Mouse (Mus musculus): ENCODE measurements around the gene Clec5a. TPM values are rescaled to one million over a fixed set of nuclear protein-coding genes. Genes with fewer than 3 reads are reported as not detected.

Gene Clec5a
- polyA plus RNA-seq, 1 experiment from 2014 or later: 2.5 TPM

DNA sequence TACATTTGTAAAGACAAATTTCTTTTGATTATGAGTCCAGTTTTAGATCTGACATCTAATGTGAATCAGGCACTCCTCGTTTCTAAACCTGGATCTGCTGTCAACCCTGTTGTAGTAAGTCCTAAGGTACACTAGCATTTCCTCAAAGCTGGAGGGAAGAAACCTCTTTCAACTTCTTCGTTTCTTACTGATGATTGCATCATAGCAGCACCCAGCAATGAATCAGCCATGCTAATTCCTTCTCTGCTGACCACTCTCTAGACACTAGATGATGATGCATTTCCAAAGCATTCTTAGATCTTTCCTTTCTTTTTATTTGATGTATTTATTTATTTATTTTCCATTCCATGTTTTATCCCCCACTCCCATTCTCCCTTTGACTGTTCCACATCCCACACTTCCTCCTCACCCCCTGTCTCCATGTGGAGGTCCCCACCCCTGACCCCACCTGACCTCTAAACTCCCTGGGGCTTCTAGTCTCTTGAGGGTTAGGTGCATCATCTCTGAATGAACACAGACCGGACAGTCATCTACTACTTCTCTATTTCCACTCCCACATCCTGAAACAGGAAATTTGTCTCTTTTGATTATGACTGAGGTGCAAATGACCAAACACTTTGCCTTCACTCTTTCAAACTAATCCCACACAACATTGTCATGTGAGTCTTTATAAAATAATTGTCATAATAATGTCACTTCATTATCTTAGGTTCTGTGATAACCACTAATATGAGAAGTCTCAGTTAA lies 9.4 kb upstream of the Clec5a start:
- H3K27ac ChIP-seq (ENCODE audit: low read depth, low read length): no peak overlapping the region
- no peaks in the 10 kb centered on the region for H3K9me3 ChIP-seq (ENCODE audit: control insufficient read depth, low read length)
- no peaks in the 10 kb centered on the region for H3K36me3 ChIP-seq (ENCODE audit: control insufficient read depth, insufficient read depth, low read length)
- H3K4me2 ChIP-seq: no peak overlapping the region
- 40% methylated on average over 3 of the region's 3 CpGs for WGBS
- H3K27me3 ChIP-seq (replicated peaks; ENCODE audit: control insufficient read depth, insufficient read depth, low read length): no peaks in the 10 kb centered on the region
- no peak for ATAC-seq (replicated peaks; ENCODE audit: low FRiP score)
- DNase-seq (ENCODE audit: low spot score): no peak
- H3K4me3 ChIP-seq (ENCODE audit: low read depth, low read length): no peak overlapping the region
- H3K9ac ChIP-seq (ENCODE audit: low read depth, low read length): no peak overlapping the region
- H3K4me1 ChIP-seq (replicated peaks; ENCODE audit: control insufficient read depth, insufficient read depth, low read length): no peaks in the 10 kb centered on the region

DNA sequence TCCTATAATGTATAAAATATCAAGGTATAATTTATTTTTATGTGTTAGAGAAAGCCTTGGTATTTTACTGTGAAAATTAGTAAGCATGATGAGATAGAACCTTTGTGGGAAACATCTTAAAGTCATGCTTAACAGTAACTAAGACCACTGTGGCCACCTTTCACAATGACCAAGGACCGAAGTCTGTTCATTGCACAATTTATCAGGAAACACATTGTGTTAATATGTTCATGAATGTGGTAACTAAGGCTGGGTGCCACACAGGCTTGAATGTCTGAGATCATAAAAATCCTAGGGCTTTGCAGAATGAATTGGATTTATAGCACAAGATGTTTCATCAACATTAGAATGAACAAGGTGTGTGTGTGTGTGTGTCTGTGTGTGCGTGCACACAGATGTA lies 2.7 kb upstream of the Clec5a start:
- H3K4me1 ChIP-seq (replicated peaks; ENCODE audit: control insufficient read depth, insufficient read depth, low read length): no peaks in the 10 kb centered on the region
- no peak overlapping the region for H3K4me3 ChIP-seq (ENCODE audit: low read depth, low read length)
- no peak overlapping the region for H3K9ac ChIP-seq (ENCODE audit: low read depth, low read length)
- WGBS: 80% methylated on average over 2 of the region's 2 CpGs
- H3K27ac ChIP-seq (ENCODE audit: low read depth, low read length): no peak overlapping the region
- no peak overlapping the region for H3K4me2 ChIP-seq
- no peaks in the 10 kb centered on the region for H3K9me3 ChIP-seq (ENCODE audit: control insufficient read depth, low read length)
- ATAC-seq (replicated peaks; ENCODE audit: low FRiP score) (no peak), DNase-seq (ENCODE audit: low spot score) (no peak)
- no peaks in the 10 kb centered on the region for H3K36me3 ChIP-seq (ENCODE audit: control insufficient read depth, insufficient read depth, low read length)
- H3K27me3 ChIP-seq (replicated peaks; ENCODE audit: control insufficient read depth, insufficient read depth, low read length): no peaks in the 10 kb centered on the region

- Histone ChIP-seq H3K36me3 (ENCODE audit: control insufficient read depth, insufficient read depth, low read length) (no peaks in the 10 kb centered on the region), H3K4me1 (replicated peaks; ENCODE audit: control insufficient read depth, insufficient read depth, low read length) (no peaks in the 10 kb centered on the region), H3K27ac (ENCODE audit: low read depth, low read length) (no peak overlapping the region), H3K9me3 (ENCODE audit: control insufficient read depth, low read length) (no peaks in the 10 kb centered on the region), H3K4me3 (ENCODE audit: low read depth, low read length) (no peak overlapping the region), H3K9ac (ENCODE audit: low read depth, low read length) (no peak overlapping the region), H3K4me2 (no peak overlapping the region), H3K27me3 (replicated peaks; ENCODE audit: control insufficient read depth, insufficient read depth, low read length) (no peaks in the 10 kb centered on the region)
- DNase-seq (ENCODE audit: low spot score): no peak
- no peak for ATAC-seq (replicated peaks; ENCODE audit: low FRiP score)
- WGBS: 70% methylated on average over 6 of the region's 6 CpGs
Observed at GRCm38 (mm10) chr6:40584336-40584735, 1.3 kb downstream of the Clec5a start.

- no peak for ATAC-seq (replicated peaks; ENCODE audit: low FRiP score)
- Histone ChIP-seq H3K4me2 (no peak overlapping the region), H3K36me3 (ENCODE audit: control insufficient read depth, insufficient read depth, low read length) (no peaks in the 10 kb centered on the region), H3K4me1 (replicated peaks; ENCODE audit: control insufficient read depth, insufficient read depth, low read length) (no peaks in the 10 kb centered on the region), H3K27me3 (replicated peaks; ENCODE audit: control insufficient read depth, insufficient read depth, low read length) (no peaks in the 10 kb centered on the region), H3K9me3 (ENCODE audit: control insufficient read depth, low read length) (no peaks in the 10 kb centered on the region), H3K4me3 (ENCODE audit: low read depth, low read length) (no peak overlapping the region), H3K27ac (ENCODE audit: low read depth, low read length) (no peak overlapping the region), H3K9ac (ENCODE audit: low read depth, low read length) (no peak overlapping the region)
- DNase-seq (ENCODE audit: low spot score): no peak
- WGBS: 74% methylated on average over 1 of the region's 1 CpGs
Observed at GRCm38 (mm10) chr6:40576305-40576704, 9.3 kb downstream of the Clec5a start.

GRCm38 (mm10) chr6:40573618-40574017 lies 12.0 kb downstream of the Clec5a start:
- H3K4me3 ChIP-seq (ENCODE audit: low read depth, low read length): no peak overlapping the region
- H3K27me3 ChIP-seq (replicated peaks; ENCODE audit: control insufficient read depth, insufficient read depth, low read length): no peaks in the 10 kb centered on the region
- H3K27ac ChIP-seq (ENCODE audit: low read depth, low read length): no peak overlapping the region
- H3K36me3 ChIP-seq (ENCODE audit: control insufficient read depth, insufficient read depth, low read length): no peaks in the 10 kb centered on the region
- no peaks in the 10 kb centered on the region for H3K4me1 ChIP-seq (replicated peaks; ENCODE audit: control insufficient read depth, insufficient read depth, low read length)
- no peak overlapping the region for H3K4me2 ChIP-seq
- H3K9me3 ChIP-seq (ENCODE audit: control insufficient read depth, low read length): no peaks in the 10 kb centered on the region
- no peak for ATAC-seq (replicated peaks; ENCODE audit: low FRiP score)
- DNase-seq (ENCODE audit: low spot score): no peak
- H3K9ac ChIP-seq (ENCODE audit: low read depth, low read length): no peak overlapping the region
- 60% methylated on average over 3 of the region's 3 CpGs for WGBS

- no peaks in the 10 kb centered on the region for H3K9me3 ChIP-seq (ENCODE audit: control insufficient read depth, low read length)
- WGBS: 86% methylated on average over 3 of the region's 3 CpGs
Observed at GRCm38 (mm10) chr6:40569187-40569586, 16.4 kb downstream of the Clec5a start, which contains the start of gene Olfr460. Olfr460 (plus strand) TSS chr6:40569487.

GRCm38 (mm10) chr6:40554950-40555349 lies 30.7 kb downstream of the Clec5a start, which contains the start of gene Olfr461:
Olfr461 (minus strand) TSS chr6:40555050.
- H3K36me3 ChIP-seq (ENCODE audit: control insufficient read depth, insufficient read depth, low read length): no peaks in the 10 kb centered on the region
- ATAC-seq (replicated peaks; ENCODE audit: low FRiP score) (no peak), DNase-seq (ENCODE audit: low spot score) (no peak)
- no peaks in the 10 kb centered on the region for H3K9me3 ChIP-seq (ENCODE audit: control insufficient read depth, low read length)
- H3K9ac ChIP-seq (ENCODE audit: low read depth, low read length): no peak within 1 kb of the TSS
- H3K27me3 ChIP-seq (replicated peaks; ENCODE audit: control insufficient read depth, insufficient read depth, low read length): no peaks in the 10 kb centered on the region
- H3K4me1 ChIP-seq (replicated peaks; ENCODE audit: control insufficient read depth, insufficient read depth, low read length): no peaks in the 10 kb centered on the region
- H3K27ac ChIP-seq (ENCODE audit: low read depth, low read length): no peak within 1 kb of the TSS
- WGBS: 74% methylated on average over 2 of the region's 2 CpGs
- no peak within 1 kb of the TSS for H3K4me2 ChIP-seq
- no peak within 1 kb of the TSS for H3K4me3 ChIP-seq (ENCODE audit: low read depth, low read length)

More at GRCm38 (mm10) chr6:40569187-40569586, 16.4 kb downstream of the Clec5a start, which contains the start of gene Olfr460:
- Histone ChIP-seq H3K4me3 (ENCODE audit: low read depth, low read length) (no peak within 1 kb of the TSS), H3K4me1 (replicated peaks; ENCODE audit: control insufficient read depth, insufficient read depth, low read length) (no peaks in the 10 kb centered on the region), H3K9ac (ENCODE audit: low read depth, low read length) (no peak within 1 kb of the TSS), H3K36me3 (ENCODE audit: control insufficient read depth, insufficient read depth, low read length) (no peaks in the 10 kb centered on the region), H3K27me3 (replicated peaks; ENCODE audit: control insufficient read depth, insufficient read depth, low read length) (no peaks in the 10 kb centered on the region), H3K4me2 (no peak within 1 kb of the TSS), H3K27ac (ENCODE audit: low read depth, low read length) (no peak within 1 kb of the TSS)
- ATAC-seq (replicated peaks; ENCODE audit: low FRiP score): no peak
- DNase-seq (ENCODE audit: low spot score): no peak

DNA sequence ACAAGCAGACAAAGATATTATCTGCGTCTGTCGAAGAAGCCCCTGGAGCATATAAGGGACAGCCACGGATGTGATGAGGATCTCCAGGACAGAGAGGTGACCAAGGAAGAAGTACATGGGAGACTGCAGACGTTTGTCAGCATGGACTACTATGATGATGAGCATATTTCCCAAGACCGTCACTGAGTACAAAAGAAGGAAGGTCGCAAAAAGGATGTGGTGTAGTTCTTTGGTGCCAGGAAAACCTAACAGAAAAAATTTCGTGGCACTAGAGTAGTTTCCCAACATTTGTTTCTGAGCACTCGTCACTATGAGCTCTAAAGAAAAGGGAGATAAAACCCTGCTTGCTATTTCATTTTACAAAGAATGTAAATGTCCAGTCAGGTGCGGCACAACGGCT lies 40.9 kb downstream of the Clec5a start:
- H3K9me3 ChIP-seq (ENCODE audit: control insufficient read depth, low read length): no peaks in the 10 kb centered on the region
- no peak overlapping the region for H3K4me3 ChIP-seq (ENCODE audit: low read depth, low read length)
- H3K27me3 ChIP-seq (replicated peaks; ENCODE audit: control insufficient read depth, insufficient read depth, low read length): no peaks in the 10 kb centered on the region
- ATAC-seq (replicated peaks; ENCODE audit: low FRiP score) (no peak), DNase-seq (ENCODE audit: low spot score) (no peak)
- no peaks in the 10 kb centered on the region for H3K36me3 ChIP-seq (ENCODE audit: control insufficient read depth, insufficient read depth, low read length)
- H3K9ac ChIP-seq (ENCODE audit: low read depth, low read length): no peak overlapping the region
- H3K4me2 ChIP-seq: no peak overlapping the region
- H3K4me1 ChIP-seq (replicated peaks; ENCODE audit: control insufficient read depth, insufficient read depth, low read length): no peaks in the 10 kb centered on the region
- 71% methylated on average over 10 of the region's 10 CpGs for WGBS
- no peak overlapping the region for H3K27ac ChIP-seq (ENCODE audit: low read depth, low read length)

Measured in liver, embryonic 11.5 days (tissue).